Comparison of ENCODE assay signal across 19 mouse cellular contexts in genomic region chr2:144388416-144388815, GRCm38 (mm10). TPM values are rescaled to one million over a fixed set of nuclear protein-coding genes. Genes with fewer than 3 reads are reported as not detected.
"Had no signal": no experiment of that assay in that cellular context is flagged by ENCODE, and none has a peak within 500 bp of the region (broad histone marks: within the 10 kb centered on the region; RNA-seq: fewer than 3 reads in every experiment).

No protein-coding gene starts in this region.

- H3K4me2 ChIP-seq: limb, embryonic 12.5 days; liver, embryonic 13.5 days; neural tube, embryonic 15.5 days had no signal

- H3K4me1 ChIP-seq: limb, embryonic 12.5 days; midbrain, embryonic 10.5 days; neural tube, embryonic 15.5 days had no signal

- H3K4me3 ChIP-seq: limb, embryonic 12.5 days; liver, embryonic 13.5 days; midbrain, embryonic 10.5 days; myocyte; neural tube, embryonic 15.5 days had no signal

- DNase-seq: layer of hippocampus, adult 9-11 months; layer of hippocampus, postnatal 36 days; liver, embryonic 13.5 days; lung, adult 2 months; lung, postnatal 4 days; midbrain, embryonic 14.5 days; right cerebral cortex, adult 18-20 months; right cerebral cortex, postnatal 25 days; thymus, postnatal 4 days had no signal

- H3K9ac ChIP-seq: limb, embryonic 12.5 days; liver, embryonic 13.5 days; neural tube, embryonic 15.5 days had no signal

- H3K27ac ChIP-seq: hindbrain, postnatal 0 days; kidney, postnatal 0 days; limb, embryonic 12.5 days; midbrain, embryonic 10.5 days; neural tube, embryonic 15.5 days; stomach, postnatal 0 days had no signal

- H3K27me3 ChIP-seq: limb, embryonic 12.5 days; liver, embryonic 13.5 days; neural tube, embryonic 15.5 days had no signal

- H3K9me3 ChIP-seq: liver, embryonic 13.5 days; neural tube, embryonic 15.5 days had no signal

- ATAC-seq: hindbrain, postnatal 0 days; lung, postnatal 0 days had no signal

RNA-seq across cellular contexts. Expression of gene Pet117, which starts 19.6 kb away (rescaled TPM):
- polyA plus RNA-seq: lung, adult 2 months; midbrain, embryonic 10.5 days; neural tube, embryonic 11.5 days; small intestine, adult 2 months had no signal

RNA-seq across cellular contexts. Expression of gene Ovol2, which starts 56.5 kb away (rescaled TPM):
- polyA plus RNA-seq: liver, embryonic 13.5 days; midbrain, embryonic 10.5 days; midbrain, embryonic 14.5 days; myocyte; neural tube, embryonic 11.5 days; neural tube, embryonic 15.5 days had no signal
